Mouse (Mus musculus) hindbrain, postnatal 0 days (tissue): ENCODE data around the gene Teddm1a. TPM values are rescaled to one million over a fixed set of nuclear protein-coding genes. Genes with fewer than 3 reads are reported as not detected.

Experiments
- ATAC-seq: fragments of 200-750 bp; cut with Nextera tagmentation; 2 replicates; pipeline ENCODE4 v1.8.0; 2017; ENCODE audit warnings: mild to moderate bottlenecking, moderate TSS enrichment, moderate library complexity
- DNase-seq: peaks from one replicate; pipeline ENCODE4 v3.0.0-alpha.2; 2015; ENCODE audit warnings: low spot score
- H3K27ac ChIP-seq: fragments of 300-500 bp; sonication (generic); 2 replicates; pipeline ENCODE4 v1.5.1; 2014; ENCODE audit warnings: mild to moderate bottlenecking
- H3K27me3 ChIP-seq: fragments of 300-500 bp; sonication (generic); 2 replicates; pipeline ENCODE4 v1.6.1; 2014; ENCODE audit warnings: low read length, mixed read lengths; ENCODE audit not compliant: insufficient read depth
- H3K36me3 ChIP-seq: fragments of 300-500 bp; sonication (generic); 2 replicates; pipeline ENCODE4 v1.6.1; 2014; ENCODE audit warnings: low read length, mixed read lengths; ENCODE audit not compliant: insufficient read depth
- H3K4me1 ChIP-seq: fragments of 300-500 bp; sonication (generic); 2 replicates; pipeline ENCODE4 v1.6.1; 2014; ENCODE audit warnings: antibody characterized with exemption, low read length, mixed read lengths; ENCODE audit not compliant: insufficient read depth
- H3K4me2 ChIP-seq: fragments of 300-500 bp; sonication (generic); 2 replicates; pipeline ENCODE4 v1.6.1; 2014; ENCODE audit warnings: low read depth, mild to moderate bottlenecking, low read length, moderate library complexity, mixed read lengths
- H3K4me3 ChIP-seq: fragments of 300-500 bp; sonication (generic); 2 replicates; pipeline ENCODE4 v1.5.1; 2014; ENCODE audit warnings: low read length
- H3K9ac ChIP-seq: fragments of 300-500 bp; sonication (generic); replicated peaks from 2 replicates; pipeline ENCODE4 v1.6.1; 2014; ENCODE audit warnings: mild to moderate bottlenecking, low read length, moderate library complexity, mixed read lengths
- H3K9me3 ChIP-seq: fragments of 300-500 bp; sonication (generic); 2 replicates; pipeline ENCODE4 v1.6.1; 2016; ENCODE audit warnings: low read length, mixed read lengths
- CTCF ChIP-seq: IDR thresholded peaks from 2 replicates; pipeline ENCODE4 v1.5.1; 2016; ENCODE audit warnings: antibody characterized with exemption, control low read depth, low read depth
- WGBS: fragments of 180-500 bp; shearing (Covaris S2); extraction: QIAGEN DNeasy Blood & Tissue Kit; methylation state at CpG from one replicate; pipeline ENCODE4 v1.1.7; 2014; 5-methylcytosine and 5-hydroxymethylcytosine counted together
- microRNA-seq, 2 experiments: library from miRNA; unstranded; fragments of <30 nt; microRNA quantifications; one replicate each; pipeline ENCODE4; 2016
- polyA plus RNA-seq: library from polyadenylated mRNA; unstranded; fragments of >200 nt; fragmentation: Nextera tagmentation; extraction: Ambion mirVana; gene quantifications from 2 replicates; pipeline ENCODE4 v1.2.1, GENCODE M21; 2015
- total RNA-seq: library from RNA; depleted of rRNA; stranded (reverse); fragments of >200 nt; gene quantifications from 2 replicates; pipeline ENCODE4 v1.2.3, GENCODE M21; 2014; rRNA removed

The Teddm1a gene
- total and polyA plus RNA-seq, 2 experiments from 2014 or later: not detected

DNA sequence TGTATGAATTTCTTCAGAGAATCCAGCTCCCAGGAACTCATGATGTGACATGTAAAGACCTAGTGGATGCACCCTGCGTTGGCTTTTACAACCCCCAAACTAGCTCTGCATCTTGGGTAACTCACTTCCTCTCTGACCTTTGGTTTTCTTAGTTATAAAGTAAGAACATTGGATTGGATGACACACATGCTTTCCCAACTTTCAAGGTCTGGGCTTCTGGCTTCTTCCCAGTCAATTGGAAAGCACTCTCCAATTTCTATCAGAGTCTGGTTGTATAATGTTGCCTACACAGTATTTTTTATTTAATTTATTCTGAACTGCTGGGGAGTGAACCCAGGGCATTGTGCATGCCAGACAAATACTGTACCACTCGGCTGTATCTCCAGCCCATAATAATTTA is 38.9 kb downstream of the Teddm1a start:
- Histone ChIP-seq H3K4me1 (no peaks in the 10 kb centered on the region), H3K36me3 (no peaks in the 10 kb centered on the region), H3K9me3 (no peaks in the 10 kb centered on the region), H3K27ac (no peak overlapping the region), H3K27me3 (no peaks in the 10 kb centered on the region), H3K9ac (no peak overlapping the region), H3K4me3 (no peak overlapping the region), H3K4me2 (no peak overlapping the region)
- ATAC-seq (no peak), DNase-seq (no peak)
- whole genome bisulfite sequencing: 86% methylated on average over 2 of the region's 2 CpGs
- no peak for TF ChIP-seq CTCF

DNA sequence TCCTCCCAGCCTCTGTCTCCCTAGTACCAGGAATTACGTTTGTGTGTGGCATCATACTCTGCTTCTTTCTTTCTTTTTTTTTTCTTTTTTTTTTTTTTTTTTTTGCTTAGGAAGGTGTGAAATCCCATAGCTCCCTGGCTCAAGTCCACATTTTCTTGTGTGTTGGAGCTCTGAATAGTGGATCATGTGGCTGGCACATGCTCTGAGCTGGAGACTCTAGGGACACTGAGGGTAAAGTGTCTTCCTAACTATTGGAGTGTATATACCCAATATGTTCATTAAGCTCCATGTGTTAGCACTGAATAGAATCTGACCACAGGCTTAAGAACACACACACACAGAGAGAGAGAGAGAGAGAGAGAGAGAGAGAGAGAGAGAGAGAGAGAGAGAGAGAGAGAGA is 42.2 kb downstream of the Teddm1a start:
- Histone ChIP-seq H3K4me3 (no peak overlapping the region), H3K27me3 (no peaks in the 10 kb centered on the region), H3K9ac (no peak overlapping the region), H3K36me3 (no peaks in the 10 kb centered on the region), H3K9me3 (no peaks in the 10 kb centered on the region), H3K4me1 (no peaks in the 10 kb centered on the region), H3K4me2 (no peak overlapping the region), H3K27ac (no peak overlapping the region)
- no peak for TF ChIP-seq CTCF
- ATAC-seq: 0 out of 2 replicates have a peak, but pooled peaks have one; percentile 53
- peak; percentile 67 for DNase-seq
- 53% methylated on average over 1 of the region's 1 CpGs for WGBS

DNA sequence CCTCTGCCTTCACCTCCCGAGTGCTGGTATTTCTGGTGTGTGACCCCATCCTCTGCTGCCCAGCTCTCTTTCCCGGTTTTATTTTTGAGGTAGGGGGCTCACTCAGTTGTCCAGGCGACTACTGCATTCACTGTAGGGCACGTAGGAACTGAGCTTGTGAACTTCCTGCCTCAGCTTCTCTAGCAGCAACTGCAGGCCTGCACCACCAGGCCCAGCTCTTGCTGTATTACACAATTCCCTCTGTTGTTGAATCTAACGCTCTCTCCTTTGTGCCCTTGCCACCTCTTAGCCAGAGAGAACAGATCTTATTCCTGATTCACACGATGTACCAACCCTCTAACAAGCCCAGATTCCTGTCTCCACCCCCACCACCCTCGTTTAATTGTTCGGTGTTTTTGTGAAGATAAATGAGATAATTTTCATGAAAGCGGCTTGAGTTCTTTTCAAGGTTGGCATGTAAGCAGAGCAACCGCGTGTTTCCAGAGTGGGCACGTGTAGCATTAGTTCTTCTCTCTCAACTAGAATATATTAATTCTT is 44.4 kb downstream of the Teddm1a start:
- Histone ChIP-seq H3K27ac (no peak overlapping the region), H3K9ac (no peak overlapping the region), H3K4me1 (no peaks in the 10 kb centered on the region), H3K4me2 (no peak overlapping the region), H3K4me3 (no peak overlapping the region), H3K27me3 (no peaks in the 10 kb centered on the region), H3K9me3 (no peaks in the 10 kb centered on the region), H3K36me3 (no peaks in the 10 kb centered on the region)
- TF ChIP-seq CTCF: no peak
- no peak for ATAC-seq
- DNase-seq: no peak
- WGBS: 69% methylated on average over 12 of the region's 12 CpGs

DNA sequence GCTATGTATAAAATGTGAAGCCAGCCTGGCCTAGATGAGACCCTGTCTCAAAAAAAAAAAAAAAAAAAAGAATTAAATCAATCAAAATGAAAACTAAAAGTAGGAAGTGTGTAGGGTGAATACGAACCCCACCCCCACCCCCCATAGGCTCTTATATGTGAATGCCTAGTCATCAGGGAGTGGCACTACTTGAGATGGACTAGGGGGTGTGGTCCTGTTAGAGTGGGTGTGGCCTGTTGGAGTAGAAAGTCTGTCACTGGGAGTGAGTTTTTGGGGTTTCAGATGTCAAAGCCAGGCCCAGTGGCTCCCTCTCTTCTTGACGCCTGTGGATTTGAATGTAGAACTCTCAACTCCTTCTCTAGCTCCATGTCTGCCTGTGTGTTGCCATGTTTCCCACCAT is 45.5 kb downstream of the Teddm1a start:
- Histone ChIP-seq H3K4me3 (no peak overlapping the region), H3K9me3 (no peaks in the 10 kb centered on the region), H3K27me3 (no peaks in the 10 kb centered on the region), H3K36me3 (no peaks in the 10 kb centered on the region), H3K4me2 (no peak overlapping the region), H3K4me1 (no peaks in the 10 kb centered on the region), H3K27ac (no peak overlapping the region), H3K9ac (no peak overlapping the region)
- DNase-seq (no peak), ATAC-seq (no peak)
- TF ChIP-seq CTCF: no peak
- 96% methylated on average over 2 of the region's 2 CpGs for WGBS

DNA sequence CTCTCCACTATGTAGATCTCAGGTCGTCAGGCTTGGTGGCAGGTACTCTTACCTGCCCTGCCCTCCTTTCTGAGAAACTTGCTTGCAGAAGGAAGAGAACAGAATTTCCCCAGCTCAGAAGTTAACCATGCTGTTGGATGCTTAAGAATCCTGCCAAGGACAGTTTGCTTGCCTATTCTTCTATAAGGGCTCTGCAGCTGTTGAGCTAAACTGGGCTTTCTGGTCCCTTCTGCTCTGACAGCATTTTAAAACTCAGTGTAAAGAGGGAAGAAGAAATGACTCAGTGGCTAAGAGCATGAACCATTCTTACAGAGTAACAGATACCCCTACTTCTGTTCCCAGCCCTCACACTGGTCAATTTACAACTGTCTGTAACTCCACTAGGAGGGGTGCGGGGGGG is 49.4 kb downstream of the Teddm1a start:
- ATAC-seq: no peak
- Histone ChIP-seq H3K4me2 (no peak overlapping the region), H3K36me3 (no peaks in the 10 kb centered on the region), H3K27ac (no peak overlapping the region), H3K27me3 (no peaks in the 10 kb centered on the region), H3K9me3 (no peaks in the 10 kb centered on the region), H3K4me1 (no peaks in the 10 kb centered on the region), H3K4me3 (no peak overlapping the region), H3K9ac (no peak overlapping the region)
- TF ChIP-seq CTCF: no peak
- WGBS: 82% methylated on average over 2 of the region's 2 CpGs
- DNase-seq: no peak

Small RNA genes lying within 50 kb of the gene (microRNA-seq; reads per million reads assigned to microRNA genes)
- gene Mir8114: 12.5 to 18.0 reads per million in 2 experiments

Other genes starting within 250 kb of the Teddm1a start
- gene Rgs8, start 238.7 kb upstream of the Teddm1a start, total RNA-seq: 23.9 and 40.1 TPM in 2 replicates
- 12.5 and 14.1 TPM in 2 replicates for gene Rgs8, start 238.7 kb upstream of the Teddm1a start, polyA plus RNA-seq
- gene Rgs16, start 151.4 kb upstream of the Teddm1a start, total RNA-seq: 3.8 and 4.3 TPM in 2 replicates
- gene Rgs16, start 151.4 kb upstream of the Teddm1a start, polyA plus RNA-seq: 5.7 and 6.7 TPM in 2 replicates
- 21.6 and 23.3 TPM in 2 replicates for gene Rnasel, start 142.3 kb upstream of the Teddm1a start, total RNA-seq
- gene Rnasel, start 142.3 kb upstream of the Teddm1a start, polyA plus RNA-seq: 16.8 and 17.1 TPM in 2 replicates
- 0.14 and 0.37 TPM in 2 replicates for gene Rgsl1, start 47.6 kb upstream of the Teddm1a start, total RNA-seq
- 0.31 and 0.37 TPM in 2 replicates for gene Rgsl1, start 47.6 kb upstream of the Teddm1a start, polyA plus RNA-seq
- not detected in 2 replicates for gene Teddm1b, start 17.4 kb upstream of the Teddm1a start, total RNA-seq
- gene Teddm1b, start 17.4 kb upstream of the Teddm1a start, polyA plus RNA-seq: 0.11 and 0.23 TPM in 2 replicates
- 416 and 422 TPM in 2 replicates for gene Glul, start 8.2 kb downstream of the Teddm1a start, total RNA-seq
- 308 and 349 TPM in 2 replicates for gene Glul, start 8.2 kb downstream of the Teddm1a start, polyA plus RNA-seq
- 0.72 and 1.6 TPM in 2 replicates for gene Teddm2, start 8.5 kb downstream of the Teddm1a start, total RNA-seq
- 1.4 and 1.6 TPM in 2 replicates for gene Teddm2, start 8.5 kb downstream of the Teddm1a start, polyA plus RNA-seq